Mouse (Mus musculus) kidney, embryonic 16.5 days (tissue): Measurements from ENCODE around the gene Tcap. TPM values are rescaled to one million over a fixed set of nuclear protein-coding genes. Genes with fewer than 3 reads are reported as not detected.

ENCODE experiments used
- ATAC-seq: fragments of 200-750 bp; cut with Nextera tagmentation; 2 replicates; pipeline ENCODE4 v1.8.0; 2017; ENCODE audit warnings: moderate TSS enrichment; ENCODE audit not compliant: low FRiP score, low TSS enrichment
- H3K27ac ChIP-seq: fragments of 300-500 bp; sonication (generic); 2 replicates; pipeline ENCODE4 v1.5.1; 2014; ENCODE audit warnings: low read length
- H3K27me3 ChIP-seq: fragments of 300-500 bp; sonication (generic); 2 replicates; pipeline ENCODE4 v1.6.1; 2014; ENCODE audit warnings: low read length, control low read depth, mixed read lengths; ENCODE audit not compliant: insufficient read depth
- H3K36me3 ChIP-seq: fragments of 300-500 bp; sonication (generic); 2 replicates; pipeline ENCODE4 v1.6.1; 2014; ENCODE audit warnings: low read length, control low read depth, mixed read lengths; ENCODE audit not compliant: insufficient read depth
- H3K4me1 ChIP-seq: fragments of 300-500 bp; sonication (generic); 2 replicates; pipeline ENCODE4 v1.6.1; 2014; ENCODE audit warnings: low read length, control low read depth, mixed read lengths; ENCODE audit not compliant: insufficient read depth
- H3K4me2 ChIP-seq: fragments of 300-500 bp; sonication (generic); replicated peaks from 2 replicates; pipeline ENCODE4 v1.6.1; 2014; ENCODE audit warnings: low read depth, low read length
- H3K4me3 ChIP-seq: fragments of 300-500 bp; sonication (generic); 2 replicates; pipeline ENCODE4 v1.5.1; 2014; ENCODE audit warnings: mild to moderate bottlenecking, low read length
- H3K9ac ChIP-seq: fragments of 300-500 bp; sonication (generic); replicated peaks from 2 replicates; pipeline ENCODE4 v1.6.1; 2014; ENCODE audit warnings: low read length
- H3K9me3 ChIP-seq: fragments of 300-500 bp; sonication (generic); 2 replicates; pipeline ENCODE4 v1.6.1; 2016; ENCODE audit warnings: low read length, control low read depth
- WGBS: fragments of 180-500 bp; shearing (Covaris S2); extraction: QIAGEN DNeasy Blood & Tissue Kit; methylation state at CpG from one replicate; pipeline ENCODE4 v1.1.7; 2014; 5-methylcytosine and 5-hydroxymethylcytosine counted together
- polyA plus RNA-seq: library from polyadenylated mRNA; unstranded; fragments of >200 nt; fragmentation: Nextera tagmentation; extraction: Ambion mirVana; gene quantifications from 2 replicates; pipeline ENCODE4 v1.2.1, GENCODE M21; 2015

Tcap gene
- polyA plus RNA-seq, 1 experiment from 2014 or later, result 2.7 TPM

DNA sequence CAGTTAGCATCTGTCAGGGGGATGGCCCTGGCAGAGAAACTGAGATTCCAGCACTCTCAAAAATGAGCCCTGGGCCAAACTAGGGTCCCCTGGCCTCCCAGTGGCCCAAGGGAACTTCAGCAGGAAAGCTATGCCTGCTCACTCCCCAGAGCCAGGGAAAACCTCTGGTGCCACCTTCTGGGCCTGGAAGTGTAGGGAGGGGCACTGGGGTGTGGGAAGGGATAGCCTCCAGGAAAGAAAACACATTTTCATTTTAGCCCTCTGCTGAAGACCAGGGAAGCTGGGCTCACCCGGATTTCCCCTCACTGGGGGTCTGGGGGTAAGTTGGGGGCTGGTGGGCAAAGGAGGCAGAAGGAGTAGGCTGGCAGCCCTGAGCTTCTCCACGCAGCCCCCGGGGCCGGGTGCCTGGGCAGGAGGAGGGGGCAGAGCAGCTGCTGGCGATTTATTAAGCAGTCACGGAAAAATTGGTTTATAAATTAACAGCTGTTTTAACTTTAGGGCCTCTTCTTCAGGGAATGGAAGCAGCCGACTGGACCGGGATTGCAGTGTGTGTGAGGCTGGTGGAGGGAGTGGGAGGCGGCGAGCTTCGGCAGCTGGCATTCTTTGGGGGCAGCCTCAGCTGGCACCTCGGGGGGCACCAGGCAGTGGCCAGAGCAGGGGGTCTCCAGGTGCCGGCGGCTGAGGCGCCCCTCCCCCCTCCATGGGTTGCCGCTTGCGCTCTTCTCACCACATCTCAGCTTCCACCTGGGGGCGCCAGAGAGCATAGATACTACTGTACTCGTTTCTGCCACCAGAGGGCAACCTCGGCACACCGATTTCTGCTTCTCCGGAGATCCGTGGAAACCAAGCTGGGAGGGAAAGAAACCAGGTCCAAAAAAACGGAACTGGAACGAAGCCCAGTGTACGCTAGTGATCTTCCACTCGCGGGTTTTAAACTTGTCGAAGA is 41.3 kb upstream of the Tcap start:
- Histone ChIP-seq H3K27me3 (peaks cover 70% of the 10 kb centered on the region), H3K4me1 (peaks cover 26% of the 10 kb centered on the region), H3K9me3 (no peaks in the 10 kb centered on the region), H3K27ac (peak overlapping the region; percentile 56; the same call in 1 of the 2 replicates), H3K4me2 (peak overlapping the region; percentile 61), H3K4me3 (peak overlapping the region; percentile 41), H3K36me3 (no peaks in the 10 kb centered on the region), H3K9ac (peak overlapping the region; percentile 44; the same call in 1 of the 2 replicates)
- ATAC-seq, result peak; percentile 69
- 2% methylated on average over 29 of the region's 29 CpGs for WGBS

DNA sequence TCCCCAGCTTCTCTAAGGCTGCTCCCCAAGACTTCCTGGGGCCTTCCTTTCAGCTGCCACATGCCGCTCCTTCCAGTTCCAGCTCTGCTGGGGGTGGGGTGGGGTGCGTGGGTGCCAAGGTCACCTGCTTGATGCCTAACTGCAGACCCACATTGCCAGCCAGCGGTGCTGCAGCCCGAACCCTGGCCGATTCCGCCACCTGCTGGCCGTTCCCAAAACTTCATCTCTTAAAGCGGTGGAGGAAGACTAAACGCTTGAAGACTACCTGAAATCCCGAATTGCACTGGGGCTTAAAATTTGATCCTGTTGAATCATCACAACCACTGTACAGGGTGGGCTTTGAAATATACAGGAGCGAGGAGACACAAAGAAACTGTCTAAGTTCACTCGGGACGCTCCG is 38.4 kb upstream of the Tcap start:
- Histone ChIP-seq H3K9me3 (no peaks in the 10 kb centered on the region), H3K27ac (no peak overlapping the region), H3K36me3 (no peaks in the 10 kb centered on the region), H3K4me2 (peak overlapping the region; percentile 46), H3K4me1 (peaks cover 26% of the 10 kb centered on the region), H3K9ac (no peak overlapping the region), H3K4me3 (peak overlapping the region; percentile 14), H3K27me3 (peaks cover 70% of the 10 kb centered on the region)
- no peak for ATAC-seq
- WGBS, result under 1% methylated on average over 14 of the region's 14 CpGs

DNA sequence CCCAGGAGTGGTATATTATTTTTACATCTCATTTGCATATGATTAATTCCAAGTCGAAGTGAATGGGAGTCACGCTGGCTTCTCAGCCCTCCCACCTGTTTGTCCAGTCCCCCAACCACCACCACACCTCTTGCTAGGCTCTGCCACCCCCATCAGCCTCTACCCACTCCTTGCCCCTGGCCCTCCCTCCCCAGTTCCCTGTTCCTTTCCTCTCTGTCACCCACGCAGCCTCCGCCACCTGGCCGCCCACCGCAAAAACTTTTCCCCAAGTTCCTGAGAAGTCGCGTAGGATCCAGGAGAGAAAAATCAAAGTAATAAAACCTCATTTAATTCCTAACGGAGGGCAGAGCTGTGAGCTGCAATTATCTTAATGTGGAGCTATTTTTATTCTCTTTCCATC is 37.4 kb upstream of the Tcap start:
- no peak for ATAC-seq
- Histone ChIP-seq H3K4me3 (no peak overlapping the region), H3K9ac (no peak overlapping the region), H3K4me1 (peaks cover 26% of the 10 kb centered on the region), H3K4me2 (no peak overlapping the region), H3K27me3 (peaks cover 72% of the 10 kb centered on the region), H3K27ac (no peak overlapping the region), H3K9me3 (no peaks in the 10 kb centered on the region), H3K36me3 (no peaks in the 10 kb centered on the region)
- WGBS, result 11% methylated on average over 9 of the region's 9 CpGs

DNA sequence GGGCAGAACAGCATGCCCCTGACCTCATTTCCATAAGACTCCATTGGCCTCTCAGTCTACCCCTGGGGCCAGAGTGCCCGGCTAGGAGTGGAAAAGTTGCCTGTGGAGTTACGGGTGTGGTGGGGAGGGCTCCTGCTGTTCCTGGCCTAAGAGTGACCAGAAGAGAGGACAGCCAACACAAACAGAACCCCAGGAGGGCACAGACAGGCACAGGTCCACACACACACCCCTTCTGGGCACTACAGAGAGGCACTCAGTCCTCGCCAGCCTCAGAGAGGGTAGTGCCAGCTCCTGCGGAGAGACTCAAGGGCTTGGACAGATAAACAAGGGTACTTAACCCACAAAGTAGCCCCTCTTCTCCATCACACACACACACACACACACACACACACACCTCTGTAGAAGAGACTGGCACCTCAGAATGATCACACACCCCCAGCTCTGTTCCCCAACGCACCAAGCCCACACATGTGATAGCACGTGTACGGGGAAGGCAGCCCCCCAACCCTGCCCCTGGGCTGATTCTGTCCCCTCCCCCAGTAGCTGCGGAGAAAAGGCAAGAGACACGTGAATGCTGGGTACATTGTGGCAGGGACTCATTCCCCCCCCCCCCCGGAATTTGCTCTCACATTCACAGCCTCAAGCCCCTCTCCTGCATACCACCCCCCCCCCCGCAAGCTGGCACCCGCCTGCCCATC is 36.1 kb upstream of the Tcap start:
- Histone ChIP-seq H3K27me3 (peaks cover 72% of the 10 kb centered on the region), H3K9me3 (no peaks in the 10 kb centered on the region), H3K9ac (no peak overlapping the region), H3K27ac (no peak overlapping the region), H3K36me3 (no peaks in the 10 kb centered on the region), H3K4me2 (peak overlapping the region; percentile 97), H3K4me1 (peaks cover 17% of the 10 kb centered on the region), H3K4me3 (no peak overlapping the region)
- no peak for ATAC-seq
- WGBS, result 10% methylated on average over 10 of the region's 12 CpGs

DNA sequence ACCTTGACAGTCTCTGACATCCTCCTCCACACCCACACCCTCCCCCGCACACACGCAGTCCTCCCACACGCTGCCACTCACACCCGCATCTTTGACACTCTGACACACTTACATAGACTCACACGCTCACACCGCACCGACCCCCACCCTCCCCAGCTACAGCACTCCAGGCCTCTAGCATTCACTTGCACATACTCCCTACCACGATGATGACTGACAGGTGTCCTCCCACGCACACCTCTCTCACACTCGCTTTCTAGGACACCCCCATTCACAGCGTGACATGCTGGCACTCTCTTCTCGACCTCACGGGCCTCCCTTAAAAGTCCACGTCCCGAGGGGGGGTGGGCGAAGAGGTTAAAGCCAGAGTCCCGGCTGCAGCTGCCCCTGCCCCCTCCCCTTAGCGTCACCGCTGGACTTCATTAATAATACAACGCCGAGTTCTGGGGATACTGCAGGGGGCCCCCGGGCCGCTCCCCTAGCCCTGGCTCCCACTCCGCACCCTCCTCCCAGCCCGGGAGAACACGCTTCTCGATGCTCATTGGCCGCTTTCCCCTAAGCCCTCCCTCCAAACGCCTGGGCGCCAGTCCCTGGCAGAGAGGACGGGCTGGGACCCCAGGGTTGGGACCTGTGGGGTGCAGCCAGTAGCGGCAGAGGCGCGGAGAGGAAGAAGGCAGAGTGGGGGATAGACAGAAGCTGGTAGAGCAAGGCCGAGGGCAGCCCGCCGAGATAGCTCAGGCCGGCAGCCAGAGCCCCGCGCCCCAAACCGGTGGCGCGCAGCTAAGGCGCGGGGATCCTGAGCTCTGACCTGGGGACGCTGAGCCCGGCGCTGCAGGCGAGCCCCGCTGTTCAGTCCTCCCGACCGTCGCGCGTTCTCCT is 35.3 kb upstream of the Tcap start, which contains the start of gene Ppp1r1b:
TSS of gene Ppp1r1b (plus strand) at position 322 of the 879 bp plus-strand sequence.
- Histone ChIP-seq H3K4me3 (peak within 1 kb of the TSS; percentile 61), H3K9ac (peak within 1 kb of the TSS; percentile 67), H3K36me3 (no peaks in the 10 kb centered on the region), H3K27ac (no peak within 1 kb of the TSS), H3K4me1 (peaks cover 17% of the 10 kb centered on the region), H3K4me2 (peak within 1 kb of the TSS; percentile 97), H3K27me3 (peaks cover 74% of the 10 kb centered on the region), H3K9me3 (no peaks in the 10 kb centered on the region)
- under 1% methylated on average over 55 of the region's 55 CpGs for WGBS
- ATAC-seq, result 0 out of 2 replicates have a peak, but pooled peaks have one; percentile 53

DNA sequence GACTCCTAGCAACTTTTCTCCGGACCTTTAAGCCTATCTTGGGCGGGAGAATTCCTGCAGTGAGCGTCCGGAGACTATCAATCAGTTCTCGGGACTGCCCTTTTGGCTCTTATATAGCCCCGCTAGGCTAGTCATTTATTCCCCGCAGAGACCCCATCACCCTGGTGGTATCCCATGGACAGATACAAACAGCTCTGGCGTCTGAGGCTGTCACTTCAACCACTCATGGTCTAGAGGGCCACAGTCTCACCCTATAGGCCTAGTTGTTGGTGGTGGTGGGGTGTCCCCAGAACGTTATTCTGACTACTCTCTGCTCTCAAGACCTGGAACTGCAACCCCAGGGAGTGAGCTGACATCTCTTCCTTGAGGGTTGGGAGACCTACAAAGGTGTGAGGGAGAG is 34.3 kb upstream of the Tcap start:
- H3K27ac ChIP-seq, result no peak overlapping the region
- peaks cover 70% of the 10 kb centered on the region for H3K27me3 ChIP-seq
- H3K4me2 ChIP-seq, result peak overlapping the region; percentile 97; the same call in 1 of the 2 replicates
- no peaks in the 10 kb centered on the region for H3K36me3 ChIP-seq
- peak overlapping the region; percentile 61 for H3K4me3 ChIP-seq
- no peak for ATAC-seq
- H3K4me1 ChIP-seq, result peaks cover 17% of the 10 kb centered on the region
- H3K9ac ChIP-seq, result no peak overlapping the region
- no peaks in the 10 kb centered on the region for H3K9me3 ChIP-seq
- WGBS, result 13% methylated on average over 9 of the region's 9 CpGs

DNA sequence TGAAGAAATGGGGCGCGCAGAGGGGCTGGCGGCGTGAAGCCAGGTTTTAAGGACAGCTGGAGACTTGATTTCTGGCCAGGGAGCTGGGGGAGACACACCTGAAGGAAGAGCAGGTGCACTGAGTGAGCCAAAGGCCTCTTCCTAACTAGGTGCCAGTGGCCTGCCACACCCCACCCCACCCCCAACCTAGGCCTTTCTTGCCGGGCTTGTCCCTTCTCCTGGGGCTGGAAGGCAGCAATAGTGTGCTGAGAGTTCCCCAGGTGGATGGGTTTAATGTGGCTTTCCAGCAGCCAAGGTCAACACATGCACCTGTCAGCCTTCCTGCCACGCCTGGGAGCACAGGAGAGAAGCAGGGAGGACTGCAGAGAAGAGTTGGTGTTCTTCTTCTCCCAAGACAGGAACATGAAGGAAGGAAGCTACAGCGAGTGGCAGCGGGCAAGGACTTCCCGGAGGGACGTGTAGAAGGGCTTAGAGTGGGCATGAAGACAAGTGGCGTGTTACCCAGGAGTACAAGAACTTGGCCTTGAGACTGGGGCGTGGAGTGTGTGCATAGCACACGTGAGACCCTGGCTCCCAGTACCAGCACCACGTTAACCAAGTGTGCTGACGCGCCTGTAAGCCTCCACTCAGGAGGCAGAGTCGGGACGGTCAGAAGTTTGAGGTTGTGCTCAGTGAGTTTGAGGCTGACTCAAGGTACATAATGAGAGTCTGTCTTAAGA is 31.2 kb upstream of the Tcap start:
- Histone ChIP-seq H3K4me2 (no peak overlapping the region), H3K4me3 (no peak overlapping the region), H3K27ac (no peak overlapping the region), H3K36me3 (no peaks in the 10 kb centered on the region), H3K27me3 (peaks cover 45% of the 10 kb centered on the region), H3K4me1 (peaks cover 39% of the 10 kb centered on the region), H3K9ac (no peak overlapping the region), H3K9me3 (no peaks in the 10 kb centered on the region)
- no peak for ATAC-seq
- WGBS, result 76% methylated on average over 18 of the region's 18 CpGs

DNA sequence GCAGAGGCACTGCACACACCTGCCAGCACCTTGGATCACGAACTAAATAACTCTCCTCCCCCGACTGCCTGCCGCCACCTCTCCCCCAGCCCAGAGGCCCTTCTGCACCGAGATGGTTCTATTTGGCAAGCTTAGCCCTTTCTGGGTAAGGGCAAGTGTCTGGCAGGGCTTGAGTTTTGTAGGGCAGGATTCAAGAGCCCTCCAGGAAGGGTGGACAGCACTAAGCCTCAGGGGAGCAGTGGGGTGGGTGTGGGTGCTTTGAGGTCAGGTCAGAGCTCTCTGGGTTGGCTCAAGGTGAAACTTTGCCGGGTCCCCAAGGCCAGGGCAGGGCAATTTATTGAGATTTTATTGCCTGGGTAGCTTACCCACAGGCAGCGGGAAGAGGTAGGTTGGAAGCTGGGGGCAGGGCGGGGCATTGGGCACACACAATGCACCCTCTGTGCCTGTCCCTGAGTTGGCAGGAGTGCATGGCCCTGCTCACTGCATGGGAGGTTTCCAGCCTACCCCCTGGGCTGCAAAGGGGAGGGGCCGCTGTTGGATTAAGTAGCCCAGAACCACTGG is 29.9 kb upstream of the Tcap start:
- Histone ChIP-seq H3K4me2 (no peak overlapping the region), H3K4me3 (no peak overlapping the region), H3K9me3 (no peaks in the 10 kb centered on the region), H3K27me3 (peaks cover 32% of the 10 kb centered on the region), H3K27ac (peak overlapping the region; percentile 31; the same call in 1 of the 2 replicates), H3K4me1 (peaks cover 31% of the 10 kb centered on the region), H3K36me3 (no peaks in the 10 kb centered on the region), H3K9ac (no peak overlapping the region)
- 23% methylated on average over 8 of the region's 8 CpGs for WGBS
- no peak for ATAC-seq
